ENCODE assay signal across 9 mouse cellular contexts in the genomic region with DNA sequence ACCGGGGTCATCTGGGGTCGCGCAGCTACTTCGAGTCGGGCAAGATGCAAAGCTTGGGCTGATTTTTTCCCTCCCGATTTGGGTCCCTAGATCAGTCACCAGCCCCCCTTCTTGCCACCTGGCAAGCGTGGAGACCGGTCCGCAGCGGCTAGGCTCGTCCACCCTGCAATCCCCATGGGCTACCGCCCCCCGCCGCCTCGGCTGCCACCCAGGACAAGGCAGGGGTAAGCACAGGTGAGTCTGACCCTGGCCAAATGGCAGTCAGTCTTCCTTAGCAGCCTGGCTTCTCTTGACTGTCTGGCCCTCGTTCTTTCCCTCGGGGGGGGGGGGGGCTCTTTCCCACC. TPM values are rescaled to one million over a fixed set of nuclear protein-coding genes. Genes with fewer than 3 reads are reported as not detected.
DNase-seq lines count a peak whose midpoint lies in the region; ATAC-seq and TF ChIP-seq lines count a peak whose summit lies in the region.
"Had no signal": no experiment of that assay in that cellular context is flagged by ENCODE, and none has a peak within 500 bp of the region (broad histone marks: within the 10 kb centered on the region; RNA-seq: fewer than 3 reads in every experiment).

No protein-coding gene starts in this region.

- H3K36me3 ChIP-seq in E14TG2a.4 (ENCODE audit: insufficient read depth, low read length) = peaks cover 9% of the 10 kb centered on the region; the same call in 1 of the 2 replicates
- H3K36me3 ChIP-seq in liver, embryonic 15.5 days (replicated peaks) = no peaks in the 10 kb centered on the region

- peak overlapping the region; percentile 62 for H3K27ac ChIP-seq in gastrocnemius, adult 2 months
- H3K27ac ChIP-seq in liver, embryonic 15.5 days (replicated peaks) = no peak overlapping the region

- no peaks in the 10 kb centered on the region for H3K9me3 ChIP-seq in E14TG2a.4 (ENCODE audit: low read length)
- H3K9me3 ChIP-seq in liver, embryonic 15.5 days (replicated peaks) = no peaks in the 10 kb centered on the region

- 1% methylated on average over 17 of the region's 17 CpGs for WGBS in liver, embryonic 15.5 days (ENCODE audit: insufficient replicate concordance)

- peak; percentile 15; the same call in 1 of the 2 replicates for ATAC-seq in granulocyte monocyte progenitor cell, adult 5-6 weeks (replicated peaks; ENCODE audit: poor library complexity, severe bottlenecking)
- no peak for ATAC-seq in liver, embryonic 15.5 days (ENCODE audit: insufficient read depth)

- TF ChIP-seq CTCF in gastrocnemius, adult 2 months (IDR thresholded peaks at IDR 0.05) = no peak
- no peak for TF ChIP-seq CTCF in E14TG2a.4 (conservative IDR thresholded peaks at IDR 0.05; ENCODE audit: low read length)

- peak overlapping the region; percentile 65 for H3K4me2 ChIP-seq in liver, embryonic 15.5 days

- H3K27me3 ChIP-seq in E14TG2a.4 (ENCODE audit: insufficient read depth, low read length) = peaks cover 25% of the 10 kb centered on the region
- peaks cover 78% of the 10 kb centered on the region for H3K27me3 ChIP-seq in liver, embryonic 15.5 days

- intact Hi-C loops in gastrocnemius, adult 2 months (cut with DNase I) = no loop called here

- no peak for DNase-seq in gastrocnemius, adult 2 months
- no peak for DNase-seq in gastrocnemius, postnatal 25 days
- no peak for DNase-seq in layer of hippocampus, postnatal 10 days (ENCODE audit: low spot score in 2 of 2)
- no peak for DNase-seq in layer of hippocampus, postnatal 36 days
- no peak for DNase-seq in layer of hippocampus, adult 18-20 months (ENCODE audit: low spot score in 2 of 2)

- H3K4me3 ChIP-seq in gastrocnemius, adult 2 months = peak overlapping the region; percentile 87
- peak overlapping the region; percentile 81 for H3K4me3 ChIP-seq in E14TG2a.4 (replicated peaks; ENCODE audit: low read length)
- H3K4me3 ChIP-seq in liver, embryonic 15.5 days (replicated peaks) = peak overlapping the region; percentile 32

- H3K9ac ChIP-seq in liver, embryonic 15.5 days = no peak overlapping the region

- H3K4me1 ChIP-seq in E14TG2a.4 (replicated peaks; ENCODE audit: low read depth, low read length) = peaks cover 32% of the 10 kb centered on the region
- peaks cover 3% of the 10 kb centered on the region; the same call in 1 of the 2 replicates for H3K4me1 ChIP-seq in liver, embryonic 15.5 days (replicated peaks)

RNA-seq across cellular contexts. Expression of gene Syt3, which starts 0.8 kb away (rescaled TPM):
- 1 to 10 TPM; 2.3 to 3.6 TPM for total RNA-seq in gastrocnemius, adult 2 months (2021)
- 1 to 10 TPM; 1.1 to 1.8 TPM for total RNA-seq in gastrocnemius, postnatal 25 days (2021)
- total RNA-seq in granulocyte monocyte progenitor cell, adult 5-6 weeks (2014; fragmentation: Nextera tagmentation) = 1.1 TPM in 1 of 2 replicates, not detected in the other
- total RNA-seq in granulocyte monocyte progenitor cell, adult 5-6 weeks (2017) = 0.15 TPM in 1 of 2 replicates, not detected in the other
- not detected in 2 replicates for polyA plus RNA-seq in liver, embryonic 15.5 days (2015; fragmentation: Nextera tagmentation; extraction: Ambion mirVana)
- total RNA-seq in layer of hippocampus, postnatal 10 days (2021) = 10 to 100 TPM; 84.0 to 90.2 TPM
- total RNA-seq in layer of hippocampus, postnatal 36 days (2021) = 10 to 100 TPM; 84.8 to 92.0 TPM
- 10 to 100 TPM; 85.4 to 87.4 TPM for total RNA-seq in layer of hippocampus, adult 18-20 months (2021)
- polyA plus RNA-seq: C2C12 had no signal

RNA-seq across cellular contexts. Expression of gene 1700008O03Rik, which starts 0.9 kb away (rescaled TPM):
- not detected for total RNA-seq in gastrocnemius, adult 2 months (2021)
- total RNA-seq in gastrocnemius, postnatal 25 days (2021) = not detected
- total RNA-seq in granulocyte monocyte progenitor cell, adult 5-6 weeks (2014; fragmentation: Nextera tagmentation) = 4.1 TPM in 1 of 2 replicates, not detected in the other
- total RNA-seq in granulocyte monocyte progenitor cell, adult 5-6 weeks (2017) = 1.8 and 2.4 TPM in 2 replicates
- 0.16 TPM in 1 of 2 replicates, not detected in the other for polyA plus RNA-seq in liver, embryonic 15.5 days (2015; fragmentation: Nextera tagmentation; extraction: Ambion mirVana)
- total RNA-seq in layer of hippocampus, postnatal 10 days (2021) = 1 to 10 TPM; 4.3 to 5.0 TPM
- total RNA-seq in layer of hippocampus, postnatal 36 days (2021) = 1 to 10 TPM; 3.1 to 3.4 TPM
- 1 to 10 TPM; 2.1 to 4.5 TPM for total RNA-seq in layer of hippocampus, adult 18-20 months (2021)

RNA-seq across cellular contexts. Expression of gene Lrrc4b, which starts 44.1 kb away (rescaled TPM):
- not detected for total RNA-seq in gastrocnemius, adult 2 months (2021)
- total RNA-seq in gastrocnemius, postnatal 25 days (2021) = under 1 TPM; 0.24 to 0.43 TPM
- total RNA-seq in granulocyte monocyte progenitor cell, adult 5-6 weeks (2014; fragmentation: Nextera tagmentation) = not detected in 2 replicates
- not detected in 2 replicates for total RNA-seq in granulocyte monocyte progenitor cell, adult 5-6 weeks (2017)
- polyA plus RNA-seq in liver, embryonic 15.5 days (2015; fragmentation: Nextera tagmentation; extraction: Ambion mirVana) = 0.03 TPM in 1 of 2 replicates, not detected in the other
- total RNA-seq in layer of hippocampus, postnatal 10 days (2021) = 100 to 1,000 TPM; 338 to 365 TPM
- total RNA-seq in layer of hippocampus, postnatal 36 days (2021) = 100 to 1,000 TPM; 311 to 332 TPM
- 100 to 1,000 TPM; 336 to 349 TPM for total RNA-seq in layer of hippocampus, adult 18-20 months (2021)
- polyA plus RNA-seq: C2C12 had no signal

Comparison
In these comparisons a context has a peak if more than half of its experiments do, and no peak if none do; other contexts are left out.
1. H3K4me3 ChIP-seq: peak in every context shown above with its lines; median percentile 87 in gastrocnemius, adult 2 months; 81 in E14TG2a.4; 32 in liver, embryonic 15.5 days.
2. RNA of gene Syt3, which starts 0.8 kb away (total RNA-seq): 84.8 to 92.0 TPM in layer of hippocampus, postnatal 36 days, 84.0 to 90.2 TPM in layer of hippocampus, postnatal 10 days and 85.4 to 87.4 TPM in layer of hippocampus, adult 18-20 months; 2.3 to 3.6 TPM in gastrocnemius, adult 2 months, 1.1 to 1.8 TPM in gastrocnemius, postnatal 25 days and 0.15 to 1.1 TPM in granulocyte monocyte progenitor cell, adult 5-6 weeks; every median in the first group is over 10 times any median in the second.
3. RNA of gene Lrrc4b, which starts 44.1 kb away (total RNA-seq): 338 to 365 TPM in layer of hippocampus, postnatal 10 days, 336 to 349 TPM in layer of hippocampus, adult 18-20 months and 311 to 332 TPM in layer of hippocampus, postnatal 36 days; 0.24 to 0.43 TPM in gastrocnemius, postnatal 25 days, not detected in gastrocnemius, adult 2 months and not detected in granulocyte monocyte progenitor cell, adult 5-6 weeks; every median in the first group is over 100 times any median in the second.